Mouse (Mus musculus) leukemia stem cell, adult 10-12 weeks (primary cell): ENCODE data around the gene Ros1. TPM values are rescaled to one million over a fixed set of nuclear protein-coding genes. Genes with fewer than 3 reads are reported as not detected.

Experiments
- polyA plus RNA-seq: library from polyadenylated mRNA; stranded (reverse); fragments of >175 nt; gene quantifications from 2 replicates; pipeline ENCODE4 v1.2.3, GENCODE M21; 2012; ENCODE audit warnings: low replicate concordance

The Ros1 gene
- not detected in 2 replicates for polyA plus RNA-seq

GRCm38 (mm10) chr10:52194957-52195852 is at the start of gene Ros1:
Gene Ros1 (minus strand): TSS chr10:52195244.

GRCm38 (mm10) chr10:52233301-52233968 is 38.4 kb upstream of the Ros1 start, which contains the start of gene Dcbld1:
Gene Dcbld1 (plus strand): TSS chr10:52233619.

GRCm38 (mm10) chr10:52022413-52023212 is 172.4 kb downstream of the Ros1 start, which contains the start of gene Vgll2:
Gene Vgll2 (plus strand): TSS chr10:52022502.

Other genes starting within 250 kb of the Ros1 start
- not detected in 2 replicates for gene Vgll2, start 172.7 kb downstream of the Ros1 start, polyA plus RNA-seq
- gene Dcbld1, start 38.4 kb upstream of the Ros1 start, polyA plus RNA-seq, result 0.18 and 0.71 TPM in 2 replicates
- gene Gm26741, start 163.5 kb upstream of the Ros1 start, polyA plus RNA-seq, result not detected in 2 replicates
- 0.89 and 1.2 TPM in 2 replicates for gene Gopc, start 186.9 kb upstream of the Ros1 start, polyA plus RNA-seq
- gene Nepn, start 193.7 kb upstream of the Ros1 start, polyA plus RNA-seq, result not detected in 2 replicates
- gene Nus1, start 222.3 kb upstream of the Ros1 start, polyA plus RNA-seq, result 20.6 and 23.0 TPM in 2 replicates